Mouse (Mus musculus) embryonic facial prominence, embryonic 11.5 days (tissue): ENCODE measurements around the gene Igbp1. TPM values are rescaled to one million over a fixed set of nuclear protein-coding genes. Genes with fewer than 3 reads are reported as not detected.

Experiments used
- ATAC-seq: fragments of 200-750 bp; cut with Nextera tagmentation; replicated peaks from 2 replicates; pipeline ENCODE4 v1.8.0; 2017; ENCODE audit warnings: low read depth; ENCODE audit not compliant: insufficient number of reproducible peaks, low FRiP score, low TSS enrichment
- DNase-seq: peaks from one replicate; pipeline ENCODE4 v3.0.0-alpha.2; 2015; ENCODE audit warnings: low spot score
- H3K27ac ChIP-seq: fragments of 300-500 bp; sonication (generic); replicated peaks from 2 replicates; pipeline ENCODE4 v1.5.1; 2014; ENCODE audit warnings: mild to moderate bottlenecking, low read depth, low read length, control low read depth
- H3K27me3 ChIP-seq: fragments of 300-500 bp; sonication (generic); 2 replicates; pipeline ENCODE4 v1.6.1; 2014; ENCODE audit warnings: mild to moderate bottlenecking, low read length, moderate library complexity, mixed read lengths; ENCODE audit not compliant: control insufficient read depth, insufficient read depth
- H3K36me3 ChIP-seq: fragments of 300-500 bp; sonication (generic); replicated peaks from 2 replicates; pipeline ENCODE4 v1.6.1; 2014; ENCODE audit warnings: low read depth, mild to moderate bottlenecking, low read length, moderate library complexity, mixed read lengths; ENCODE audit not compliant: control insufficient read depth, insufficient read depth
- H3K4me1 ChIP-seq: fragments of 300-500 bp; sonication (generic); 2 replicates; pipeline ENCODE4 v1.6.1; 2014; ENCODE audit warnings: low read length, mixed read lengths; ENCODE audit not compliant: control insufficient read depth, insufficient read depth
- H3K4me2 ChIP-seq: fragments of 300-500 bp; sonication (generic); 2 replicates; pipeline ENCODE4 v1.6.1; 2014; ENCODE audit warnings: low read depth, mild to moderate bottlenecking, control low read depth, low read length, moderate library complexity
- H3K4me3 ChIP-seq: fragments of 300-500 bp; sonication (generic); 2 replicates; pipeline ENCODE4 v1.5.1; 2014; ENCODE audit warnings: low read depth, low read length, control low read depth
- H3K9ac ChIP-seq: fragments of 300-500 bp; sonication (generic); replicated peaks from 2 replicates; pipeline ENCODE4 v1.6.1; 2014; ENCODE audit warnings: mild to moderate bottlenecking, control low read depth, low read length
- H3K9me3 ChIP-seq: fragments of 300-500 bp; sonication (generic); replicated peaks from 2 replicates; pipeline ENCODE4 v1.6.1; 2016; ENCODE audit warnings: mild to moderate bottlenecking, low read length, inconsistent platforms, mixed read lengths; ENCODE audit not compliant: control insufficient read depth
- WGBS: fragments of 180-500 bp; shearing (Covaris S2); extraction: QIAGEN DNeasy Blood & Tissue Kit; methylation state at CpG from one replicate; pipeline ENCODE4 v1.1.7; 2014; 5-methylcytosine and 5-hydroxymethylcytosine counted together
- polyA plus RNA-seq: library from polyadenylated mRNA; unstranded; fragments of >200 nt; fragmentation: Nextera tagmentation; extraction: Ambion mirVana; gene quantifications from 2 replicates; pipeline ENCODE4 v1.2.1, GENCODE M21; 2014

Gene Igbp1
- polyA plus RNA-seq = 48.2 and 50.8 TPM in 2 replicates

DNA sequence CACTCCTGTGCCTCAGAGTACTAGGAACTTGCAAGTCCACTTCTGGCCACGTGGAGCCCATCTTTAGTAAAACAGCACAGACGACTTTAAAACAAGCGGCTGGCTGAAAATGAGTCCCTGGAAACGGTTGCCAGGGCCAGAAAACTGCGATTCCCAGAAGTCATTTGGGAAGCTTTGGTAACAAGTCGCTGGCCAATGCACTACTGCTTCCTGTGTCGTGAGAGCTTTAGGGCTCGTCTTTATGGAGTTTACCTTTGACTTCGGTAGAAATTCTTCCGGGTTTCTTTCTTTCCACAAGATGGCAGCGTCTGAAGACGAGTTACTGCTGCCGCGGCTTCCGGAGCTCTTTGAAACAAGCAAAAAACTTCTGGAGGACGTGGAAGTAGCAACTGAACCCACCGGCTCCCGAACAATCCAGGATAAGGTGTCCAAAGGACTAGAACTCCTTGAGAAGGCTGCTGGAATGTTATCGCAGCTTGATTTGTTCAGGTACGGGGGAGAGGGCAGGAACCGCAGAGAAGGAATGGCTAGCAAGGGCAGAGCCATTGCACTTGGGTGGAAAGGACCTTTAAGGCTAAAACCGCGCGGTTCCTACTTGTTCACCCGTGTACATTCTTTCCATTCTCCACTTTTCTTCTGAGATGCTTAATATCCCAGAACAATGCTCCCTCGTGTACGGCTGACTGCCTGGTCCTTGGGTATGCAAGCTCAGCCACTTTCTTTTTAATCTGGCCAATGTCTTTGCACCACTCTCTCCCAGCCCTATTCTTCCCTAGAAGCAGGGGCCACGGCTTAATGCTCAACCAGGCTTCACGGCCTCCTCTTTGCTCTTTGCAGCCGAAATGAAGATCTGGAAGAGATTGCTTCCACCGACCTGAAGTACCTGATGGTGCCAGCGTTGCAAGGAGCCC, at the start of gene Igbp1:
Igbp1 (plus strand) TSS at position 224 of the 911 bp plus-strand sequence.
- Histone ChIP-seq H3K27me3 (no peaks in the 10 kb centered on the region), H3K4me3 (peak within 1 kb of the TSS; percentile 55), H3K9me3 (no peaks in the 10 kb centered on the region), H3K9ac (peak within 1 kb of the TSS; percentile 53), H3K4me1 (no peaks in the 10 kb centered on the region), H3K27ac (no peak within 1 kb of the TSS), H3K4me2 (peak within 1 kb of the TSS; percentile 57), H3K36me3 (no peaks in the 10 kb centered on the region)
- peak; percentile 95 for ATAC-seq
- WGBS = 19% methylated on average over 32 of the region's 32 CpGs
- peak; percentile 89 for DNase-seq

DNA sequence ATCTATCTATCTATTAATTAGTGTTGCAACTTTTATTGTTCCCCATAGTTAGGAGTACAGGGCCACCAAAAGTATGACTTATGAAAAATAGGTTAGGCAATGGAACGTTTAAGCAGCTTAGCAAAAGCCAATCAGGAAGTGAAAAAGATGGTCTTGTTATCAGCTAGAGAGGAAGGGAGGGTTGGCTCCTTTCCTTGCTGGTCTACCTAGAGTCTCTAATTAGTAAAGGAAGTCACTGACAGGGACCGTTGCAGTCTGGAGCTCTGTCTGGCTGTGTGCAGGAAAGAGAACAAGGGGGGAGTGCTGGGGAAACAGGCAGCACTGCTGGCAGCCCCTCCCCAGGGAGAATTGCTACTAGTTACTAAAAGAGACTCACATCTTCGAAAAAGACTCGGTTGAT, 26.0 kb upstream of the Igbp1 start:
- no peaks in the 10 kb centered on the region for H3K27me3 ChIP-seq
- H3K4me2 ChIP-seq = no peak overlapping the region
- H3K4me1 ChIP-seq = no peaks in the 10 kb centered on the region
- no peak overlapping the region for H3K27ac ChIP-seq
- DNase-seq (no peak), ATAC-seq (no peak)
- 70% methylated on average over 4 of the region's 4 CpGs for WGBS
- H3K4me3 ChIP-seq = no peak overlapping the region
- no peaks in the 10 kb centered on the region for H3K9me3 ChIP-seq
- H3K9ac ChIP-seq = no peak overlapping the region
- no peaks in the 10 kb centered on the region for H3K36me3 ChIP-seq

DNA sequence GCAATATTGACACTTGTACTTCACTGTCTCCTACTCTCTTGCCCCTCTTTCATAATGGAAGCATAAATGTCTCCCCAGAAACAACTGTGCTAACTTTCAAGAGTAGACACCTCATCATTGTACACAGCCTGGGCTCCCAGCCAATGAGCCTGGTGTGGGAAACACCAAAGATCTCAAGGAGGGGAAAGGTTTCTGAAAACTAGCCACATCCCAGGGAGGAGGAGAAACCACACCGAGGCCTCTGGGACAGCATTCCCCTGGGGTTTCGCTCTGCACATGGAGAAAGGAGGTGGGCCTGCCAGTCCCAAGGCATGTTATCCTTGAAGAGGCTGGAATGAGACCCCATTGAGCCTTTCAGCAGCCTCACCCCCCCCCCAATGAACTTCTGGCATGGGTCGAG, 24.0 kb upstream of the Igbp1 start:
- H3K27me3 ChIP-seq = no peaks in the 10 kb centered on the region
- no peak for ATAC-seq

DNA sequence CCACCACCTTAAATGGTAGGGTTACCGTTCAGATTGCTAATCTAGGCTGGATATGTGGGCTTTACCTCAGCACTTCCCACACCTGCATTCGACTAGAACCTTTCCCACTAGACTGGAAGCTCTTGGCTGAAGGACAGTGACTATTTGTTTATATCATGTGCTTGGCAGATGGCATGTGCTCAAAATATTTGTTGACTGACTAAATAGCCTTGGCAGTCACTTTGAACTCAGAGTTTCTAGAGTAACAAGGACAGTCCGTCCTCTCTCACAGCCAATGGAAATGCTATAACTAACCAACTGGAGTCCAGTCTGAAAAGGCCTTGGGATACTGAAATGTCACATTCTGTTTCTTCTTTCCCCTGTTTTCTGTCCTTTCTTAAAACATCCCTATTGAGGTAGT, 22.6 kb upstream of the Igbp1 start:
- Histone ChIP-seq H3K9me3 (no peaks in the 10 kb centered on the region), H3K4me3 (no peak overlapping the region), H3K27ac (no peak overlapping the region), H3K36me3 (no peaks in the 10 kb centered on the region), H3K27me3 (no peaks in the 10 kb centered on the region), H3K4me2 (no peak overlapping the region), H3K9ac (no peak overlapping the region), H3K4me1 (no peaks in the 10 kb centered on the region)
- WGBS = 87% methylated on average over 3 of the region's 3 CpGs
- no peak for DNase-seq
- no peak for ATAC-seq

More for the DNA sequence above, 24.0 kb upstream of the Igbp1 start:
- Histone ChIP-seq H3K27ac (no peak overlapping the region), H3K9me3 (no peaks in the 10 kb centered on the region), H3K4me3 (no peak overlapping the region), H3K9ac (no peak overlapping the region), H3K4me1 (no peaks in the 10 kb centered on the region), H3K36me3 (no peaks in the 10 kb centered on the region), H3K4me2 (no peak overlapping the region)
- WGBS = 89% methylated on average over 3 of the region's 3 CpGs
- no peak for DNase-seq

DNA sequence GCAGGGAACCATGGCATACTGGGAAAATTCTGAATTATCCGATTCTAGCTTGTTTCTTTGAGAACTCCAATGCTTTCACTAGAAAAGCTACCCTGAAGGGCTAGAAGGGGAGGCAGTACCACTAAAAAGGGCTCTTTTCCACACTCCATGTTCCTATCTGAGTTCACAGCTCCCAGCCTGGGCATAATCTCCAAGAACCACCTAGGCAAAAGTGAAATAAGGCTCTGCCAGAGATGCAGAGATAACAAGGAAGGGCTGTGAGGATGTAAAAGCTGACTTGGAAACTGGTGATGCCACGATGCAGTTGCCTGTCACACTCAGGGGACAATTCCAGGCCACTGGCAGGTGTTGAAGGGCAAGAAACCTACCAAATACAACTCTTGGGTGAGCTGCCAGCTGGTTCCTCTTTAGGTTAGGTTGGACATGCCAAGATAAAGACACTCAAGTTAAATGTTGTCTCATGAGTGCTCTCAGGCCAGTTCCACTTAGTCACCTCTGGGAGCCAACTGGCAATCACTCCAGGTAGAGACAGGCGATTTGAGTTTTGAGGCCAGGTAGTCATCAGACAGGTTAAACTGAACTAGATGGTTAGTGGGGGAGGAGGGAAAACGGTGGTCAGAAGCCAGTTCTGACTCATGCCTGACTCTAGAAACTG, 18.4 kb upstream of the Igbp1 start:
- WGBS = 68% methylated on average over 4 of the region's 4 CpGs
- Histone ChIP-seq H3K9me3 (no peaks in the 10 kb centered on the region), H3K27ac (no peak overlapping the region), H3K4me1 (no peaks in the 10 kb centered on the region), H3K9ac (no peak overlapping the region), H3K36me3 (no peaks in the 10 kb centered on the region), H3K27me3 (no peaks in the 10 kb centered on the region), H3K4me2 (no peak overlapping the region), H3K4me3 (no peak overlapping the region)
- ATAC-seq = no peak
- DNase-seq = no peak

DNA sequence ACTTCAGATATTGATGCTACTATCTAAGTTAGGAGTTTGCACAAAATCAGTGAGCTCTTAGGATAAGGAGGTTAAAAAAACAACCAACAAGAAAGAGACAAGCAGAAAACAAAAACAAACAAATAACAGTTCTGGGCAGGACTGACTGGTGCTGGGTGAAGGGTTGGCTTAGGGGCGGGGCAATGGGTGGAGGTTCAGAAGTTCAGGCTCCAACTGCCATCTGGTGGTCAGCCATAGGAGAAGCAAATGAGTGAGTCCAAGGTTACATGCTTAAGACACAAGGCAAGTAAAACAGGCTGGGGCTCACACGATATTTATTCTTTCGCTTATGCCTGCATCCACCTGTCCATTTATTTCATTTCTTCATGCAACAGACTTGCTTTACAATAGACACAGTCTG, 13.8 kb upstream of the Igbp1 start:
- Histone ChIP-seq H3K4me1 (no peaks in the 10 kb centered on the region), H3K36me3 (no peaks in the 10 kb centered on the region), H3K9me3 (no peaks in the 10 kb centered on the region), H3K4me3 (no peak overlapping the region), H3K27me3 (no peaks in the 10 kb centered on the region), H3K4me2 (no peak overlapping the region), H3K27ac (no peak overlapping the region), H3K9ac (no peak overlapping the region)
- peak; percentile 68 for DNase-seq
- 0 out of 2 replicates have a peak, but pooled peaks have one; percentile 23 for ATAC-seq
- WGBS = 32% methylated on average over 3 of the region's 3 CpGs

DNA sequence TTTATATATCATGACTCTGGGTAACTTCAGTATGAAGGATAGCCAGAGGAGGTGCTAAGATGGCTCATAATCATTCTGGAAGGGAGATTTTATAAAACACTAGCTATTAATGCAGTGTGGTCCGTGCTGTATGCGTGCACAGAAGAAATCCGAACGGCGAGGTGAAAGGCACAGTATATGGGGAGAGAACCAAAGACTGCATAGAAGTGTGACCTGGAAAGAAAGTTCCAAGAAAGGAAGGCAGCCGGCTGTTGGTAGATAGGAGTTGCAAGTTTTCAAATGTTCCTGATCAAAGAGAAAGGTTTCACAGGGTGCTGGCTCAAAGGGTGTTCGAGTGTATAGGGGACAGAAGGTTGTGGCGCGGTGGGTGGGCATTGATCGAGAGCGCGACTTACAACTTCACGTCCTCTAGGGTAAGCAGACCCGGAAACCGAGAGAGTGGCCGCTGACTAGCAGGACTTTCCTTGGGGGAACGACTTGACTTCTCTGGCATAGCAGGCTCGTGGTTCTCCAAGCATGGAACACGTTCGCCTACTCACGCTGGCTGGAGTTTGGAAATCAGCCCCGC, 507 bp upstream of the Igbp1 start:
- Histone ChIP-seq H3K4me1 (no peaks in the 10 kb centered on the region), H3K9ac (0 out of 2 replicates have a peak overlapping the region, but pooled peaks have one; percentile 25), H3K27me3 (no peaks in the 10 kb centered on the region), H3K36me3 (no peaks in the 10 kb centered on the region), H3K27ac (no peak overlapping the region), H3K4me2 (peak overlapping the region; percentile 29), H3K4me3 (peak overlapping the region; percentile 55), H3K9me3 (no peaks in the 10 kb centered on the region)
- DNase-seq = no peak
- peak; percentile 77 for ATAC-seq
- 20% methylated on average over 22 of the region's 22 CpGs for WGBS
